Mouse (Mus musculus) neutrophil, adult 83 days (primary cell): Measurements from ENCODE around the gene Mmp24. TPM values are rescaled to one million over a fixed set of nuclear protein-coding genes. Genes with fewer than 3 reads are reported as not detected.

Experiments used
- total RNA-seq, 2 experiments: library from RNA; stranded (reverse); gene quantifications; one replicate each; pipeline ENCODE4 v1.2.4; 2023

The Mmp24 gene
- not detected for total RNA-seq

GRCm38 (mm10) chr2:155774927-155775684, at the start of gene Mmp24:
Mmp24 (plus strand) TSS chr2:155775342.

GRCm38 (mm10) chr2:155729158-155729645, 45.9 kb upstream of the Mmp24 start, which contains the start of gene Edem2:
Edem2 (minus strand) TSS chr2:155729475.

GRCm38 (mm10) chr2:155735766-155736165, 39.4 kb upstream of the Mmp24 start, which contains the start of gene Gm17581:
Gm17581 (minus strand) TSS chr2:155735866.

GRCm38 (mm10) chr2:155751014-155751786, 23.9 kb upstream of the Mmp24 start, which contains the start of gene Procr:
Procr (plus strand) TSS chr2:155751117.

GRCm38 (mm10) chr2:155819392-155819448, 44.1 kb downstream of the Mmp24 start, which contains the start of gene BC029722:
BC029722 (minus strand) TSS chr2:155819426.

GRCm38 (mm10) chr2:155826630-155827424, 51.7 kb downstream of the Mmp24 start, which contains the start of gene Eif6:
Eif6 (minus strand) TSS chr2:155826925.

GRCm38 (mm10) chr2:155834732-155835131, 59.6 kb downstream of the Mmp24 start, which contains the start of gene Fam83c:
Fam83c (minus strand) TSS chr2:155834854.

Other genes starting within 250 kb of the Mmp24 start
- 10 to 100 TPM; 10.1 to 11.1 TPM for gene Gss, start 182.5 kb upstream of the Mmp24 start, total RNA-seq
- not detected for gene Myh7b, start 164.1 kb upstream of the Mmp24 start, total RNA-seq
- gene Trpc4ap, start 83.0 kb upstream of the Mmp24 start, total RNA-seq: 100 to 1,000 TPM; 127 to 136 TPM
- 10 to 100 TPM; 36.7 to 39.8 TPM for gene Edem2, start 45.9 kb upstream of the Mmp24 start, total RNA-seq
- gene Gm17581, start 39.5 kb upstream of the Mmp24 start, total RNA-seq: not detected
- not detected for gene Procr, start 24.2 kb upstream of the Mmp24 start, total RNA-seq
- 10 to 100 TPM in 1 of 2 experiments, 1 to 10 TPM in 1; 7.0 to 10.7 TPM for gene BC029722, start 44.1 kb downstream of the Mmp24 start, total RNA-seq
- gene Eif6, start 51.6 kb downstream of the Mmp24 start, total RNA-seq: 10 to 100 TPM; 79.8 to 91.0 TPM
- gene Fam83c, start 59.5 kb downstream of the Mmp24 start, total RNA-seq: not detected
- 10 to 100 TPM; 13.0 to 17.1 TPM for gene Uqcc1, start 155.0 kb downstream of the Mmp24 start, total RNA-seq
- not detected for gene Gm15557, start 165.4 kb downstream of the Mmp24 start, total RNA-seq
- not detected for gene Gdf5, start 170.0 kb downstream of the Mmp24 start, total RNA-seq
- gene Cep250, start 181.1 kb downstream of the Mmp24 start, total RNA-seq: 10 to 100 TPM; 58.0 to 65.1 TPM
- under 1 TPM; 0.42 to 0.55 TPM for gene 6430550D23Rik, start 232.6 kb downstream of the Mmp24 start, total RNA-seq
- gene Ergic3, start 232.7 kb downstream of the Mmp24 start, total RNA-seq: 10 to 100 TPM; 62.0 to 62.6 TPM